Mouse (Mus musculus) lung, postnatal 0 days (tissue): ENCODE measurements around the gene Taok3.

Source experiments
- CTCF ChIP-seq: IDR thresholded peaks from 2 replicates; pipeline ENCODE4 v1.5.1; 2016; ENCODE audit warnings: antibody characterized with exemption, mild to moderate bottlenecking
- EP300 ChIP-seq: IDR thresholded peaks from 2 replicates; pipeline ENCODE4 v1.6.1; 2016; ENCODE audit warnings: antibody characterized with exemption, mild to moderate bottlenecking, control low read depth

DNA sequence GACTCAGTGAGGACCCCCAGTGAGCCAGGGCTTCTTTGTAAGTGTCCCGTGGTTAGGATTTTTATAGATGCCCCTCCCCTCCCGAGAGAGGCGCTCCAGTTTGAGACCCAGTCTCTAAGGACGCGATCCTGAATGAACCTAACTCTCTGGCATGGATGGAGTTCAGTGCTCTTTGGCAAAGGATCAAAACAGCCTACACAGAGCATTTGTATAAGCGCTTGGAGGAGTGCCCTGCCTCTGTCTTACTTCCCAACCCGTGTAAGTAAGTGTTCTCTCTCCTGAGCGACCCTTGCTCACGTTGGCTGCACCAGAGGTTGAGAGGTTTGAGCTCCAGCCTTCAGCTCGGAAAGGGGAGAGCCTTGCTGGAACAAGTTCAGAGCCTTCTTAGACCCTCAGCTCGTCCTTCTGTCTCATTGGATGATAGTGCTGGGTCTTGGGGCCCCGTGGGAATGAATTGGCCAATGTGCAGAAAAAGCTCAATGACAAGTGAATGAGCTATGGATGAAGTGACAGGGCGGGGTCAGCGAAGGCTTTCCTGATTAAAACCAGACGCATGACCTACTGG, 33.7 kb downstream of the Taok3 start:
- TF ChIP-seq CTCF (no peak), EP300 (no peak)
